Mouse (Mus musculus): Measurements from ENCODE around the gene Bfsp2. TPM values are rescaled to one million over a fixed set of nuclear protein-coding genes. Genes with fewer than 3 reads are reported as not detected.

Gene Bfsp2
- total RNA-seq, 1 experiment = not detected

GRCm38 (mm10) chr9:103387011-103387653 is 93.1 kb downstream of the Bfsp2 start:
- H3K4me3 ChIP-seq (ENCODE audit: insufficient read depth in 1 of 2, low read depth in 1 of 2, low read length in 2 of 2, poor library complexity in 1 of 2, severe bottlenecking in 1 of 2) = no peak overlapping the region
- no peak overlapping the region for H3K9ac ChIP-seq (ENCODE audit: insufficient read depth, low read depth, low read length, poor library complexity, severe bottlenecking)
- H3K27ac ChIP-seq (ENCODE audit: insufficient read depth, low read depth, low read length, poor library complexity, severe bottlenecking) = no peak overlapping the region
- in situ Hi-C loops (cut with MboI; ENCODE audit: low sequenced_read_pairs in 2 of 2, unreplicated experiment in 2 of 2) = no loop called here
- peaks cover 0 to 8% of the 10 kb centered on the region in 2 experiments; a peak in 3 of 4 replicates for H3K4me1 ChIP-seq (ENCODE audit: control insufficient read depth in 2 of 2, insufficient read depth in 2 of 2, low read length in 2 of 2, poor library complexity in 1 of 2)
- TF ChIP-seq HCFC1 (IDR thresholded peaks at IDR 0.05; ENCODE audit: borderline replicate concordance, insufficient read depth, low read length) = no peak
- TF ChIP-seq ZNF384 (IDR thresholded peaks at IDR 0.05; ENCODE audit: low read depth, low read length) = no peak
- no peak for TF ChIP-seq MAFK (IDR thresholded peaks at IDR 0.05; ENCODE audit: insufficient read depth, low read depth, low read length)
- no peak for TF ChIP-seq CHD2 (IDR thresholded peaks at IDR 0.05; ENCODE audit: low read depth, low read length)
- TF ChIP-seq ZC3H11A (IDR thresholded peaks at IDR 0.05; ENCODE audit: borderline replicate concordance, low read depth, low read length) = no peak
- H3K36me3 ChIP-seq (ENCODE audit: control insufficient read depth, insufficient read depth, low read length, poor library complexity, severe bottlenecking) = no peaks in the 10 kb centered on the region
- no peaks in the 10 kb centered on the region for H3K9me3 ChIP-seq (ENCODE audit: control insufficient read depth, insufficient read depth, low read depth, low read length)
- no peak for DNase-seq (ENCODE audit: low read depth, low spot score)

GRCm38 (mm10) chr9:103386573-103386972 is 93.6 kb downstream of the Bfsp2 start:
- Histone ChIP-seq H3K9ac (ENCODE audit: insufficient read depth, low read depth, low read length, poor library complexity, severe bottlenecking) (no peak overlapping the region), H3K4me3 (ENCODE audit: insufficient read depth in 1 of 2, low read depth in 1 of 2, low read length in 2 of 2, poor library complexity in 1 of 2, severe bottlenecking in 1 of 2) (no peak overlapping the region), H3K27ac (ENCODE audit: insufficient read depth, low read depth, low read length, poor library complexity, severe bottlenecking) (no peak overlapping the region), H3K4me1 (ENCODE audit: control insufficient read depth in 2 of 2, insufficient read depth in 2 of 2, low read length in 2 of 2, poor library complexity in 1 of 2) (peaks cover 0 to 6% of the 10 kb centered on the region in 2 experiments; a peak in 2 of 4 replicates), H3K36me3 (ENCODE audit: control insufficient read depth, insufficient read depth, low read length, poor library complexity, severe bottlenecking) (no peaks in the 10 kb centered on the region), H3K9me3 (ENCODE audit: control insufficient read depth, insufficient read depth, low read depth, low read length) (no peaks in the 10 kb centered on the region)
- in situ Hi-C loops (cut with MboI; ENCODE audit: low sequenced_read_pairs in 2 of 2, unreplicated experiment in 2 of 2) = no loop called here
- DNase-seq (ENCODE audit: low read depth, low spot score) = no peak
- TF ChIP-seq CHD2 (IDR thresholded peaks at IDR 0.05; ENCODE audit: low read depth, low read length) (no peak), ZNF384 (IDR thresholded peaks at IDR 0.05; ENCODE audit: low read depth, low read length) (no peak), HCFC1 (IDR thresholded peaks at IDR 0.05; ENCODE audit: borderline replicate concordance, insufficient read depth, low read length) (no peak), ZC3H11A (IDR thresholded peaks at IDR 0.05; ENCODE audit: borderline replicate concordance, low read depth, low read length) (no peak), MAFK (IDR thresholded peaks at IDR 0.05; ENCODE audit: insufficient read depth, low read depth, low read length) (no peak)

GRCm38 (mm10) chr9:103385600-103385999 is 94.6 kb downstream of the Bfsp2 start:
- no peak overlapping the region for H3K9ac ChIP-seq (ENCODE audit: insufficient read depth, low read depth, low read length, poor library complexity, severe bottlenecking)
- H3K27ac ChIP-seq (ENCODE audit: insufficient read depth, low read depth, low read length, poor library complexity, severe bottlenecking) = no peak overlapping the region
- in situ Hi-C loops (cut with MboI; ENCODE audit: low sequenced_read_pairs in 2 of 2, unreplicated experiment in 2 of 2) = no loop called here
- no peaks in the 10 kb centered on the region for H3K9me3 ChIP-seq (ENCODE audit: control insufficient read depth, insufficient read depth, low read depth, low read length)
- no peak for DNase-seq (ENCODE audit: low read depth, low spot score)
- TF ChIP-seq ZNF384 (IDR thresholded peaks at IDR 0.05; ENCODE audit: low read depth, low read length) (no peak), HCFC1 (IDR thresholded peaks at IDR 0.05; ENCODE audit: borderline replicate concordance, insufficient read depth, low read length) (no peak), ZC3H11A (IDR thresholded peaks at IDR 0.05; ENCODE audit: borderline replicate concordance, low read depth, low read length) (no peak), CHD2 (IDR thresholded peaks at IDR 0.05; ENCODE audit: low read depth, low read length) (no peak), MAFK (IDR thresholded peaks at IDR 0.05; ENCODE audit: insufficient read depth, low read depth, low read length) (no peak)
- peaks cover 1 to 3% of the 10 kb centered on the region in 2 experiments; a peak in 3 of 4 replicates for H3K4me1 ChIP-seq (ENCODE audit: control insufficient read depth in 2 of 2, insufficient read depth in 2 of 2, low read length in 2 of 2, poor library complexity in 1 of 2)
- no peaks in the 10 kb centered on the region for H3K36me3 ChIP-seq (ENCODE audit: control insufficient read depth, insufficient read depth, low read length, poor library complexity, severe bottlenecking)
- no peak overlapping the region for H3K4me3 ChIP-seq (ENCODE audit: insufficient read depth in 1 of 2, low read depth in 1 of 2, low read length in 2 of 2, poor library complexity in 1 of 2, severe bottlenecking in 1 of 2)

GRCm38 (mm10) chr9:103384141-103384796 is 96.0 kb downstream of the Bfsp2 start:
- no peak overlapping the region for H3K9ac ChIP-seq (ENCODE audit: insufficient read depth, low read depth, low read length, poor library complexity, severe bottlenecking)
- no peaks in the 10 kb centered on the region for H3K36me3 ChIP-seq (ENCODE audit: control insufficient read depth, insufficient read depth, low read length, poor library complexity, severe bottlenecking)
- in situ Hi-C loops (cut with MboI; ENCODE audit: low sequenced_read_pairs in 2 of 2, unreplicated experiment in 2 of 2) = no loop called here
- no peak for DNase-seq (ENCODE audit: low read depth, low spot score)
- TF ChIP-seq ZNF384 (IDR thresholded peaks at IDR 0.05; ENCODE audit: low read depth, low read length) (no peak), ZC3H11A (IDR thresholded peaks at IDR 0.05; ENCODE audit: borderline replicate concordance, low read depth, low read length) (no peak), MAFK (IDR thresholded peaks at IDR 0.05; ENCODE audit: insufficient read depth, low read depth, low read length) (no peak), CHD2 (IDR thresholded peaks at IDR 0.05; ENCODE audit: low read depth, low read length) (no peak), HCFC1 (IDR thresholded peaks at IDR 0.05; ENCODE audit: borderline replicate concordance, insufficient read depth, low read length) (no peak)
- no peak overlapping the region for H3K4me3 ChIP-seq (ENCODE audit: insufficient read depth in 1 of 2, low read depth in 1 of 2, low read length in 2 of 2, poor library complexity in 1 of 2, severe bottlenecking in 1 of 2)
- H3K27ac ChIP-seq (ENCODE audit: insufficient read depth, low read depth, low read length, poor library complexity, severe bottlenecking) = no peak overlapping the region
- H3K9me3 ChIP-seq (ENCODE audit: control insufficient read depth, insufficient read depth, low read depth, low read length) = no peaks in the 10 kb centered on the region
- H3K4me1 ChIP-seq (ENCODE audit: control insufficient read depth in 2 of 2, insufficient read depth in 2 of 2, low read length in 2 of 2, poor library complexity in 1 of 2) = peaks cover 3% of the 10 kb centered on the region in 2 experiments; a peak in 3 of 4 replicates

Measured in ES-E14 (cell line).